Mouse (Mus musculus) adrenal gland, postnatal 4 days (tissue): ENCODE results near the gene Pald1. TPM values are rescaled to one million over a fixed set of nuclear protein-coding genes. Genes with fewer than 3 reads are reported as not detected.

Source experiments
- DNase-seq, 2 experiments: peaks; one replicate each; pipeline ENCODE4 v3.0.0; 2021 to 2022; ENCODE audit warnings: low spot score in 2 of 2, mixed read lengths in 2 of 2
- total RNA-seq, 2 experiments: library from RNA; stranded (reverse); gene quantifications; 2 replicates each; pipeline ENCODE4 v1.2.3; 2021

Pald1 gene
- total RNA-seq, 2 experiments from 2014 or later: 34.5 to 35.9 TPM

- DNase-seq: no peak
Observed at GRCm38 (mm10) chr10:61286246-61286645, 97.1 kb downstream of the Pald1 start.

GRCm38 (mm10) chr10:61285271-61285670 is 98.1 kb downstream of the Pald1 start:
- no peak for DNase-seq

- DNase-seq: no peak
Observed at GRCm38 (mm10) chr10:61284309-61284708, 99.0 kb downstream of the Pald1 start.

DNA sequence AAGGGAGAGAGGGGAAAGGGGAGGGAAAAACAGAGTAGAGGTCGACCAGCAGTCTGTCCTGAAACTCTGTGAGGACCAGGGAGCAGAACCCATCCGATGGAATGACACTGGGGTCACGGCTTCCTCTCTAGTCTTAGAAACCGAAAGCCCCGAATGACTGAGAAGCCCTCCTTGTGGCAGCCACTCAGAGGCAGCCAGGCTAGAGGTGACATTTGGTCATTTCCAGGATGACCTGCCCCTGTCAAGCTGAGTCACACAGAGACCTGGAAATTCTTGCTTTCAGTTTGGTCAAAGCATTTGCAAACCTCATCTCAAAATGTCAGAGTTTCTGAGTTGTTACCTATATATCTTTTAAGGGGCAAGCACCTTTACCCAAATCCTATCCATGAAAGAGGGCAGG is 102.2 kb downstream of the Pald1 start:
- DNase-seq: no peak

DNA sequence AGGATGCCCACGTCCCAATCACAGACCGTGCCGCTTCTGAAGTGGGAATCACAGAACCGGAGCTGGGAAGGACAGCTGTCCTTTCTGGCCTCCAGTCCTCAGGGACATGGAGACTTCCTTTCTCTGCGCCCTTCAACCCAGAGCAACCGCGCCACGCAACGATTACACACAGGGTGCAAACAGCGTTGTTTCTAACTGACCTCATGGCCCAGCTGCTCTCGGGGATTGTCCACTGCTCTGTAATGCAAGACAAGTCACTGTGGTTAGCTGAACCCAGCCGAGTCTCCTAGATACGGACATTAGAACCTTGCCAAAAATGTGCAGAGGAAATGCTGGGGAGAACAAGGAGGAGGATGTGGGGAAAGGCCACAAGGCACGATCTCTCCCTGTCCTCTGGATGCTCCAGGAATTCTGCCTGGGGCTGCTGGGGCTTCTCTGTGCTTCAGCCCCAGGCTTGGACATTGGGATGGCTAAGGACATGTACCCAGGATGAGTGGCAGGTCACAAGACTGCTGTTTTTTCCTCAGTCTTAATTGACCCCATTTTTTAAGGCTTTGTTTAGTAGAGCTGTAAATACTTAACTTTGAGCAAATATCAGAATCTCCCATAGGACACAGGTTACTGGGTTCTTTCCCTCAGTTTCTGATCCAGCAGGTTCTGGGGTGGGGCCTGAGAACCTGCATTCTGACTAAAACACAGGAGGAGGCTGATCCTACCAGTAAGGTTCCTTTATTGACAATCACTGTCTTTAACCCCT is 105.2 kb downstream of the Pald1 start:
- no peak for DNase-seq

GRCm38 (mm10) chr10:61277051-61277450 is 106.3 kb downstream of the Pald1 start:
- DNase-seq: no peak

- no peak for DNase-seq
Observed at GRCm38 (mm10) chr10:61275669-61276110, 107.6 kb downstream of the Pald1 start.

DNA sequence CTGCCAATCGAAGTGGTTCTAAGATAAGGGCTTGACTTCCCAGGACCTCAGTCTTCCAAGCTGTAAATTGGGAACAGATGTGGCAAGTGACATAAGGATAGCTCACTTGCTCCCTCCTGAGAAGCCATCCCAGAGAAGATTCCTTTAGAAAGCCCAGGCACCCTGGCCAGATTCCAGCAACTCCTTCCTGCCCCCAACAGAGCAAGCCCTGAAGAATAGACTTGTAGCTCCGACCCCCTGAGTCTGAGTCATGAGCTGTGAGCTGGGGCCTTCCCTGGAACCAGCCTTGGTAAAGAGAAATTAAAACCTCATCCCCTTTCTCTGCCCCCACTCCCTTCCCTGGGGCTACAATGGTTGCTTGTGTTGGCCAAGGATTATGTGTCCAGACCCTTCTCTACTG is 108.8 kb downstream of the Pald1 start:
- DNase-seq: no peak

DNA sequence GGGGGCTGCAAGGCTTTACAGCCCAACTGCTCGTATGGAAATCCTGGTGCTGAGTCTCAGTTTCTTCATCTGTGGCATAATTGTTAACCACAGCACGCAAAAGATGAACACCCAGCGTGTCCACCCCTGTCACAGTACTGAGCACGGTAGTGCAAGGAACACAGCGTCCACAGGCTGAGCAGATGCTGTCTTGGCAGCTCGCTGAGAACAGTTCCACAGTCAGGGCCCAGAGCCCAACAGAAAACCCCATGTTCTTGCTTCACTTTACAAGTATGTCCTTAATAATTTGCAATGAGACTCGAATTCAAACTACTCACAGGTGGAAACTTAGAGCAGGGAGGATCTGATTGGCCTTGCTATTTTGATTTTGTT is 109.5 kb downstream of the Pald1 start:
- no peak for DNase-seq

- no peak for DNase-seq
Observed at GRCm38 (mm10) chr10:61273081-61273843, 110.1 kb downstream of the Pald1 start, which contains the start of gene Adamts14. TSS of gene Adamts14 (minus strand) at chr10:61273438.

DNA sequence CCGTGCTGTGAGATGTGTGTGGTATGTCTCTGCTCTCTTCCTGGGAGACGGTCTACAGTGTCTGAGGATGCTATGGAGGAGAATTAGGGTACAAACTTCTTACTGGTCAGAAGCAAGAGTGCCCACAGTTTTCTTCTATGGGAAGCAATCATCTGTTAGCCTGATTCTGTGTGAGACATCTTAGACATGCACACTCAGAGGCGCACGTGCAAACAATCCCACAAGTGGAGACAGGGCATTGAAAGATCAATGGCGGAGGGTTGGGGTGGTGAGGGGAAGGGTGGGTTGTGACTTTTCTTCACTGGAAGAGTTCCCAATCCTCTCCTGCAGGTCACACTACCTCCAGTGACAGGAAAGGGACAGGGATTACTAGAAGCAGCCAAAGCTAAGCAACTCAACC is 110.7 kb downstream of the Pald1 start:
- no peak for DNase-seq

DNA sequence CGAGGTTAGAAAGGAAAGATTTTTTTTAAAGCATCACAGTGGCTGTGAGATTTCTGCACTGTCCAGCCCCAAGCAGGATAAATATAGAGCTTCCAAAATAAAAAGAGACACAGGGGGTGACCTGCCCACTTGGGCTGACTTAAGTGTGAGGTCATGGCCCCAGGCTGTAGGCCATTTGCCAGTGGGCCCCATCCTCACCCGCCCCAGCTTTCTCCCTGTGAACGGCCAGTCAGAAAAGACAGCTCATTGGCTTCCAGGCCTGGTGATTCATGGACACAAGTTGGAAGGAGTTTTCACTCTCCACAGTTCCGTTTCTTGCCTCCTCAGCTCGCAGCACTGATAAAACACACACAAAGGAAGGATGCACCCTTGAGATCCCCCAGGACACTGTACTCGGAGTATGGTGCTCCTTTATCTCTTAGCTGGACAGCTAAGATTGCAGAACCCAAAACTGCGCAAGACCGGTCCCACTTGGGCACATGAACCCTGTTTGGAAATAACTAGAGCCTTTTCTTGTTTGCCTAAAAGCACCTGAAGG is 111.2 kb downstream of the Pald1 start:
- DNase-seq: no peak

Other genes with a start within 250 kb of the Pald1 start
- gene Sgpl1, start 235.8 kb downstream of the Pald1 start, total RNA-seq: 10 to 100 TPM; 61.8 to 67.6 TPM
- under 1 TPM in 1 of 2 experiments, not detected in 1; 0.23 TPM for gene Tbata, start 211.6 kb downstream of the Pald1 start, total RNA-seq
- gene Adamts14, start 110.1 kb downstream of the Pald1 start, total RNA-seq: 1 to 10 TPM; 6.3 to 7.7 TPM
- gene Prf1, start 85.7 kb downstream of the Pald1 start, total RNA-seq: under 1 TPM in 1 of 2 experiments, not detected in 1; 0.28 TPM
- gene Nodal, start 34.4 kb upstream of the Pald1 start, total RNA-seq: under 1 TPM in 1 of 2 experiments, not detected in 1; 0.14 TPM
- 100 to 1,000 TPM; 112 to 123 TPM for gene Eif4ebp2, start 69.1 kb upstream of the Pald1 start, total RNA-seq
- gene Lrrc20, start 92.3 kb upstream of the Pald1 start, total RNA-seq: 10 to 100 TPM; 12.2 to 13.8 TPM
- under 1 TPM; 0.20 to 0.37 TPM for gene Npffr1, start 212.0 kb upstream of the Pald1 start, total RNA-seq